Mouse (Mus musculus): Measurements from ENCODE around the gene Sgcd.

- TF ChIP-seq CTCF (IDR thresholded peaks at IDR 0.05; ENCODE audit: low read depth) = no peak
- TF ChIP-seq EP300 (IDR thresholded peaks at IDR 0.05; ENCODE audit: low read depth) = no peak
Observed at GRCm38 (mm10) chr11:47695611-47696010, 293.2 kb downstream of the Sgcd start.

Data from heart, postnatal 0 days (tissue).